ENCODE assay signal across 8 mouse cellular contexts in the genomic region with DNA sequence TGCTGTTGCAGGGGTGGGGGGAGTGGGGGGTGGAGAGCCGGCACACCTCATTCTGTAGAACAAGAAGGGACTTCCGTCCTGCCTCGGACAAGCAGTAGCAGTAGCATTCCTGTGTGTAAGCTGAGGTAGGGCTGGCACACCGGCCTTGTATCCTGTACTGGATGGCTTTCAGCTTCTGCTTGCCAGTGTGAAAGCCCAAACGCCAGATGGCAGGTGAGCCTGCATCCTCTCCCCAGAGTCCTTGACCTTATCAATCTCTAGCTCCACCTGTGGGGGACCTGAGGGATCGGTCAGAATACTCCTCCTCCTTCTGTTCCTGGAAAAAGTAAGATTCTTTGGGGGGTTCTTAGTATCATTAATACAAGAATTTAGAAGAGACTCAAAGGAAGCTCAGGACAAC. TPM values are rescaled to one million over a fixed set of nuclear protein-coding genes. Genes with fewer than 3 reads are reported as not detected.
DNase-seq lines count a peak whose midpoint lies in the region; ATAC-seq lines count a peak whose summit lies in the region.

No protein-coding gene starts in this region.

- no peak overlapping the region for H3K27ac ChIP-seq in neural tube, embryonic 12.5 days
- H3K27ac ChIP-seq in lung, embryonic 16.5 days (ENCODE audit: low read length) = no peak overlapping the region

- no peak overlapping the region for H3K4me3 ChIP-seq in neural tube, embryonic 12.5 days
- peak overlapping the region; percentile 79 for H3K4me3 ChIP-seq in lung, embryonic 16.5 days (ENCODE audit: low read length)

- H3K36me3 ChIP-seq in neural tube, embryonic 12.5 days = peaks cover 6% of the 10 kb centered on the region; the same call in 1 of the 2 replicates
- no peaks in the 10 kb centered on the region; the same call in 1 of the 2 replicates for H3K36me3 ChIP-seq in lung, embryonic 16.5 days (ENCODE audit: control insufficient read depth, insufficient read depth, low read length)

- H3K4me2 ChIP-seq in neural tube, embryonic 12.5 days (replicated peaks) = peak overlapping the region; percentile 93
- H3K4me2 ChIP-seq in lung, embryonic 16.5 days (ENCODE audit: low read depth, low read length) = peak overlapping the region; percentile 95

- DNase-seq in neural tube, embryonic 10.5 days (ENCODE audit: extremely low spot score, low spot score) = no peak
- peak; percentile 81 to 87 for DNase-seq in cerebellum, postnatal 25 days
- peak; percentile 57 for DNase-seq in induced T-regulatory cell, adult 2 months (ENCODE audit: low read depth)
- DNase-seq in thymus, postnatal 4 days = peak; percentile 30
- no peak for DNase-seq in ovary, adult 18-20 months (ENCODE audit: low spot score)
- DNase-seq in frontal cortex, postnatal 36 days (ENCODE audit: low spot score in 2 of 2) = no peak

- H3K27me3 ChIP-seq in neural tube, embryonic 12.5 days (replicated peaks) = no peaks in the 10 kb centered on the region
- no peaks in the 10 kb centered on the region for H3K27me3 ChIP-seq in lung, embryonic 16.5 days (ENCODE audit: control insufficient read depth, insufficient read depth, low read depth, low read length)

- WGBS in neural tube, embryonic 12.5 days = 81% methylated on average over 6 of the region's 6 CpGs
- 46% methylated on average over 6 of the region's 6 CpGs for WGBS in lung, embryonic 16.5 days

- no peak overlapping the region for H3K9ac ChIP-seq in neural tube, embryonic 12.5 days
- no peak overlapping the region for H3K9ac ChIP-seq in lung, embryonic 16.5 days (ENCODE audit: low read length)

- H3K4me1 ChIP-seq in neural tube, embryonic 12.5 days = peaks cover 15% of the 10 kb centered on the region
- H3K4me1 ChIP-seq in lung, embryonic 16.5 days (replicated peaks; ENCODE audit: control insufficient read depth, insufficient read depth, low read length) = peaks cover 13% of the 10 kb centered on the region

- no peaks in the 10 kb centered on the region for H3K9me3 ChIP-seq in neural tube, embryonic 12.5 days
- H3K9me3 ChIP-seq in lung, embryonic 16.5 days (ENCODE audit: control insufficient read depth, low read length) = no peaks in the 10 kb centered on the region

- ATAC-seq in neural tube, embryonic 12.5 days (ENCODE audit: low FRiP score, low read depth) = no peak
- ATAC-seq in lung, embryonic 16.5 days (ENCODE audit: low read depth) = no peak

RNA-seq across cellular contexts. Expression of gene Rnf185, which starts 1.3 kb away (rescaled TPM):
- polyA plus RNA-seq in neural tube, embryonic 12.5 days (2016; fragmentation: Nextera tagmentation; extraction: Ambion mirVana) = 40.7 and 43.9 TPM in 2 replicates
- 31.2 and 32.8 TPM in 2 replicates for polyA plus RNA-seq in lung, embryonic 16.5 days (2015; fragmentation: Nextera tagmentation; extraction: Ambion mirVana)

RNA-seq across cellular contexts. Expression of gene Pla2g3, which starts 34.6 kb away (rescaled TPM):
- 1.0 and 1.3 TPM in 2 replicates for polyA plus RNA-seq in neural tube, embryonic 12.5 days (2016; fragmentation: Nextera tagmentation; extraction: Ambion mirVana)
- 0.38 and 0.52 TPM in 2 replicates for polyA plus RNA-seq in lung, embryonic 16.5 days (2015; fragmentation: Nextera tagmentation; extraction: Ambion mirVana)

RNA-seq across cellular contexts. Expression of gene Limk2, which starts 44.5 kb away (rescaled TPM):
- 117 and 121 TPM in 2 replicates for polyA plus RNA-seq in neural tube, embryonic 12.5 days (2016; fragmentation: Nextera tagmentation; extraction: Ambion mirVana)
- polyA plus RNA-seq in lung, embryonic 16.5 days (2015; fragmentation: Nextera tagmentation; extraction: Ambion mirVana) = 53.1 and 54.5 TPM in 2 replicates

RNA-seq across cellular contexts. Expression of gene Inpp5j, which starts 51.2 kb away (rescaled TPM):
- 1.2 and 1.3 TPM in 2 replicates for polyA plus RNA-seq in neural tube, embryonic 12.5 days (2016; fragmentation: Nextera tagmentation; extraction: Ambion mirVana)
- polyA plus RNA-seq in lung, embryonic 16.5 days (2015; fragmentation: Nextera tagmentation; extraction: Ambion mirVana) = 1.6 and 1.7 TPM in 2 replicates

Comparison
In these comparisons a context has a peak if more than half of its experiments do, and no peak if none do; other contexts are left out.
1. DNase-seq: peak in cerebellum, postnatal 25 days (2 of 2), induced T-regulatory cell, adult 2 months (single experiment) and thymus, postnatal 4 days (single experiment); none in neural tube, embryonic 10.5 days (single experiment), ovary, adult 18-20 months (single experiment) and frontal cortex, postnatal 36 days (0 of 2).